Mouse (Mus musculus) midbrain, embryonic 12.5 days (tissue): ENCODE results near the gene Jak2. TPM values are rescaled to one million over a fixed set of nuclear protein-coding genes. Genes with fewer than 3 reads are reported as not detected.

ENCODE experiments used
- ATAC-seq: fragments of 200-750 bp; cut with Nextera tagmentation; 2 replicates; pipeline ENCODE4 v1.8.0; 2017; ENCODE audit warnings: low read depth, moderate TSS enrichment, moderate library complexity; ENCODE audit not compliant: low FRiP score
- H3K27ac ChIP-seq: fragments of 300-500 bp; sonication (generic); replicated peaks from 2 replicates; pipeline ENCODE4 v1.5.1; 2016; ENCODE audit warnings: mild to moderate bottlenecking
- H3K27me3 ChIP-seq: fragments of 300-500 bp; sonication (generic); 2 replicates; pipeline ENCODE4 v1.6.1; 2016; ENCODE audit warnings: mild to moderate bottlenecking
- H3K36me3 ChIP-seq: fragments of 300-500 bp; sonication (generic); 2 replicates; pipeline ENCODE4 v1.6.1; 2016
- H3K4me1 ChIP-seq: fragments of 300-500 bp; sonication (generic); 2 replicates; pipeline ENCODE4 v1.6.1; 2016
- H3K4me2 ChIP-seq: fragments of 300-500 bp; sonication (generic); replicated peaks from 2 replicates; pipeline ENCODE4 v1.6.1; 2016; ENCODE audit warnings: mild to moderate bottlenecking, moderate library complexity
- H3K4me3 ChIP-seq: fragments of 300-500 bp; sonication (generic); 2 replicates; pipeline ENCODE4 v1.5.1; 2016; ENCODE audit warnings: mild to moderate bottlenecking
- H3K9ac ChIP-seq: fragments of 300-500 bp; sonication (generic); replicated peaks from 2 replicates; pipeline ENCODE4 v1.6.1; 2016; ENCODE audit warnings: mild to moderate bottlenecking, moderate library complexity
- H3K9me3 ChIP-seq: fragments of 300-500 bp; sonication (generic); 2 replicates; pipeline ENCODE4 v1.6.1; 2016; ENCODE audit warnings: mild to moderate bottlenecking
- WGBS: fragments of 180-500 bp; shearing (Covaris S2); methylation state at CpG from one replicate; pipeline ENCODE4 v1.1.7; 2016; 5-methylcytosine and 5-hydroxymethylcytosine counted together
- polyA plus RNA-seq: library from polyadenylated mRNA; unstranded; fragments of >200 nt; fragmentation: Nextera tagmentation; extraction: Ambion mirVana; gene quantifications from 2 replicates; pipeline ENCODE4 v1.2.1, GENCODE M21; 2016

Jak2 gene
- polyA plus RNA-seq, 1 experiment from 2014 or later: 16.6 TPM

DNA sequence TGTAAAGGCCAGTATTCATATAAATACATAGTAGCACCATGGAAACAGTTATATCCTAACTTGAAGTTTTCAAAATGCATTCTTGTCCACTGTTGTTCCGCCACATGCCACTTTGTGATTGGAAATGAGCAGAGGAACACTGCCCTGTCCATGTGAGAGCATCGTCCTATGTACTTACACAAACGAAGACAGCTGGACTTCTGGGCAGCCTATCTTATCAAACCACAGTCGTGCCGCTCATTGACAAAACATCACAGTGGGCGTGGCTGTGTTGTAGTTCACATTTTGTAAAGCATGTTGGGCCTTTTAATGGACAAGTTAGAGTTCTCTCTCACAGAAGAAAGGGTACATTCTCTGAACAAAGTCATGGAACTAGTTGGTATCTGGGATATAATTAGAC is 18.9 kb upstream of the Jak2 start:
- Histone ChIP-seq H3K36me3 (no peaks in the 10 kb centered on the region), H3K4me3 (no peak overlapping the region), H3K4me1 (peaks cover 4% of the 10 kb centered on the region; the same call in 1 of the 2 replicates), H3K27ac (no peak overlapping the region), H3K4me2 (no peak overlapping the region), H3K9me3 (no peaks in the 10 kb centered on the region), H3K9ac (no peak overlapping the region), H3K27me3 (no peaks in the 10 kb centered on the region)
- no peak for ATAC-seq
- WGBS: 87% methylated on average over 6 of the region's 6 CpGs

- ATAC-seq: no peak
- Histone ChIP-seq H3K27ac (no peak overlapping the region), H3K4me2 (no peak overlapping the region), H3K4me3 (no peak overlapping the region), H3K36me3 (no peaks in the 10 kb centered on the region), H3K9me3 (no peaks in the 10 kb centered on the region), H3K9ac (no peak overlapping the region), H3K4me1 (peaks cover 4% of the 10 kb centered on the region; the same call in 1 of the 2 replicates), H3K27me3 (no peaks in the 10 kb centered on the region)
- 51% methylated on average over 9 of the region's 9 CpGs for WGBS
These were observed 14.8 kb upstream of the Jak2 start for GRCm38 (mm10) chr19:29236658-29237385.

DNA sequence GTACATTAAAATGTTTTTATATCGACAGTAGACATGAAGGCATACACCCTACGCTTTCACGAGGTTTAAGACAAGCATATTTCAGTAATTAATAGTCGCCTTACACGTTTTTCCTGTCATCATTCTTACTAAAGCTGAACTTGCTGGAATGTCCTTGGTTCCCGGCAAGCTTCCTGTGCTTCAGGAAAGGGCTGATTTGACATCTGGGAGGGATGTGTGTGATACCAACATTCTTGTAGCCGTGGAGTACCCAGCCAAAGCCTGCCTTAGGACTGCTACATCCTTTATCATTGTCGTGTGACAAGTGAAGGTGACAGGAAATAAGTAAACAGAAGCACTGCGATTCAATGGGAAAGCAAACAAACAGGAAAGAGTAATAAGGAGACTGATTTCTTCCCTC is 13.5 kb upstream of the Jak2 start:
- Histone ChIP-seq H3K4me3 (no peak overlapping the region), H3K9me3 (no peaks in the 10 kb centered on the region), H3K9ac (no peak overlapping the region), H3K4me1 (peaks cover 4% of the 10 kb centered on the region; the same call in 1 of the 2 replicates), H3K27me3 (no peaks in the 10 kb centered on the region), H3K4me2 (no peak overlapping the region), H3K27ac (no peak overlapping the region), H3K36me3 (no peaks in the 10 kb centered on the region)
- WGBS: 71% methylated on average over 9 of the region's 9 CpGs
- no peak for ATAC-seq

DNA sequence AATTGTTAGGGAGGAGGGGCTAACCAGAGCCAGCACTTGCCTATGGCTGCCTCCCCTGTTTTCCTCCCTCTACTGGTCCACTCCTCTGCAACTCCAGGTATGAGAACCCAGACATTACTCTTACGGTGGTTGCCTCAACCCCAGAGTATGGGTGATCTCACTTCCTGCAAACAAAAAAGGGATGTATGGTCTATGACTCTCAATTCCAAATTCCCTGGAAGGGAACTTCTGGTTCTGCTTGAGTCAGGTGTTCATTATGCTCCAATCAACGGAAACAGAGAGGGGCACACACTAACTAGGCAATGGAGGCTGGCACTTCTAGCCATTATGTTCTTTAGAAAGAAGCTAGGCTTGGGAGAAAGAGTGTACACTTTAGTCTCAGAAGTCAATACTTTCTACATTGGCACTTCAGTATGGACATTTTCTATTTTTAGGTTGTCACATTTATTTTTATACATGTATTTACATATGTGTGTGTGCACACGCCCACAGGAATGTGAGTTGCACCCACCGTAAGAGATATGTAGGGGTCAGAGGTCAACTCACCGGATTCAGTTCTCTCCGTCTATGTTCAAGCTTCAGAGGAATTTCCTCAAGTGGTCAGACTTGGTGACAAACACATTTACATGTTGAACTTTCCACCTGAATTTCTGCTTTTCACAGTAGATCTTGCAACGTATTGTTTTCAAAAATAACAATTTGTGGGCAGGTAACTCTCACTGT is 12.0 kb upstream of the Jak2 start:
- H3K9ac ChIP-seq: no peak overlapping the region
- ATAC-seq: no peak
- H3K4me1 ChIP-seq: peaks cover 4% of the 10 kb centered on the region; the same call in 1 of the 2 replicates
- no peaks in the 10 kb centered on the region for H3K9me3 ChIP-seq
- no peaks in the 10 kb centered on the region for H3K36me3 ChIP-seq
- no peak overlapping the region for H3K27ac ChIP-seq
- 92% methylated on average over 7 of the region's 7 CpGs for WGBS
- H3K4me3 ChIP-seq: no peak overlapping the region
- H3K4me2 ChIP-seq: no peak overlapping the region
- no peaks in the 10 kb centered on the region for H3K27me3 ChIP-seq

DNA sequence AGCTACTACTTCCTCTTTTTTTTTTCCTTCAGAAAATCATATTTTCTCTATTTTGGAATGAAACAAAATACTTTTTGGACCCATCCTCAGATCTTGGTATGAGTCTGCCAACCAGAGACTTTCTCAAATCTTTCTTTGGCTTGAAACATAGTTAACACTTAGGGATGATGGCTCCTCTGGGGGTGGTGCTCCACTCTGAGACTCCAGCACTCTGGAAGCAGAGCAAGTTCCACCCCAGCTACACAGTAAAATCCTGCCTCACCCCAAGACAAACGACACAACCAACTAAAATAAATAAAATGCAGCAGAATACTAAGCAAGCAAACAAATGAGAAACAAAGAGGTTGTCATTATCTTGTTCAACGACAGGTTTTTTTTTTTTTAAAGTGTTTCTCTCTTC is 11.0 kb upstream of the Jak2 start:
- ATAC-seq: no peak
- no peak overlapping the region for H3K27ac ChIP-seq
- H3K4me2 ChIP-seq: no peak overlapping the region
- no peak overlapping the region for H3K4me3 ChIP-seq
- no peaks in the 10 kb centered on the region for H3K9me3 ChIP-seq
- no peaks in the 10 kb centered on the region for H3K36me3 ChIP-seq
- H3K9ac ChIP-seq: no peak overlapping the region
- H3K4me1 ChIP-seq: peaks cover 4% of the 10 kb centered on the region; the same call in 1 of the 2 replicates
- no peaks in the 10 kb centered on the region for H3K27me3 ChIP-seq
- WGBS: 75% methylated on average over 2 of the region's 2 CpGs

DNA sequence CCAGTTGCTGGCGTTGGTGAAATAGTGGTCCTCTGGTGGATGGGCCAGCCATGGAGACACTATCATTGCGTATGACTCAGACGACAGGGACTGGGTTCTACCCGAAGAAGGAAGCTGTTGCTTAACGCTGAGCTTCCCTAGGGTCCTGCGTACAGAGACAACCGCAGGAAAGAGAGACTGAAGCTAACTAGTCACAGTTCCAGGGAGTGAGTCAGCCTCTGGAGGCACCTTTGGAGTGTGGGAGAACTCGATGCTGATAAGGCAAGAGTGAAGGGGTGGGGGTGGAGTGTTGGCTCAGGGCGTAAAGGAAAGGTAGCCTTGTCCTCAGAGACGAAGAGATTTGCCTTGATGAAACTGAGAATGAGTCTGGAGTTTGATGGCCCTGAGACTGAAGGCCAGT is 10.0 kb upstream of the Jak2 start:
- Histone ChIP-seq H3K27ac (no peak overlapping the region), H3K36me3 (no peaks in the 10 kb centered on the region), H3K9me3 (no peaks in the 10 kb centered on the region), H3K27me3 (no peaks in the 10 kb centered on the region), H3K9ac (no peak overlapping the region), H3K4me2 (no peak overlapping the region), H3K4me1 (peaks cover 4% of the 10 kb centered on the region; the same call in 1 of the 2 replicates), H3K4me3 (no peak overlapping the region)
- 78% methylated on average over 10 of the region's 10 CpGs for WGBS
- ATAC-seq: no peak

DNA sequence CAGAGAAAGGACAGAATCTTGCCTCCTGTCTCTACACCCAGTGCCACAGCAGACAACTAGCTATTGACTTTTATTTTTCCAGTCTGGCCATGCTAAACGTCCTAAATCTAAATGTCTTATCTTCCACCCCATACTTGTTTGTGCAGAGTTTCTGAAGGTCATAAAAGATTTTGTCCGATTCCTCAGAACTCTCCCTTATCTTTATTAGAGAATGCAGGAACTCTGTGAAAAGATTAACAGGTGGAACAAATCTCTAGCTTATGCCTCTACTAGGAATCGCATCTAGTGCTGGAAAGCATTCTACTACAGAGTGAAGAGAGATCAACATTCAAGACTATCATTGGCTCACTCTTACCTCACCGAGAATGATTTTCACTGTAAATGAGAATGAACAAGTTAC is 1.7 kb upstream of the Jak2 start:
- no peaks in the 10 kb centered on the region for H3K36me3 ChIP-seq
- H3K4me3 ChIP-seq: peak overlapping the region; percentile 60
- peak overlapping the region; percentile 71 for H3K4me2 ChIP-seq
- H3K27me3 ChIP-seq: no peaks in the 10 kb centered on the region
- no peaks in the 10 kb centered on the region for H3K9me3 ChIP-seq
- H3K27ac ChIP-seq: no peak overlapping the region
- peak overlapping the region; percentile 85 for H3K9ac ChIP-seq
- ATAC-seq: no peak
- peaks cover 32% of the 10 kb centered on the region for H3K4me1 ChIP-seq
- 65% methylated on average over 4 of the region's 4 CpGs for WGBS

- H3K4me1 ChIP-seq: peaks cover 42% of the 10 kb centered on the region
- H3K4me2 ChIP-seq: peak overlapping the region; percentile 71
- 1% methylated on average over 35 of the region's 44 CpGs for WGBS
- H3K9me3 ChIP-seq: no peaks in the 10 kb centered on the region
- ATAC-seq: peak; percentile 77
- H3K27me3 ChIP-seq: no peaks in the 10 kb centered on the region
- peak overlapping the region; percentile 97 for H3K27ac ChIP-seq
- H3K9ac ChIP-seq: peak overlapping the region; percentile 85
- no peaks in the 10 kb centered on the region for H3K36me3 ChIP-seq
- peak overlapping the region; percentile 60 for H3K4me3 ChIP-seq
These were observed 552 bp downstream of the Jak2 start for GRCm38 (mm10) chr19:29251958-29252801.

DNA sequence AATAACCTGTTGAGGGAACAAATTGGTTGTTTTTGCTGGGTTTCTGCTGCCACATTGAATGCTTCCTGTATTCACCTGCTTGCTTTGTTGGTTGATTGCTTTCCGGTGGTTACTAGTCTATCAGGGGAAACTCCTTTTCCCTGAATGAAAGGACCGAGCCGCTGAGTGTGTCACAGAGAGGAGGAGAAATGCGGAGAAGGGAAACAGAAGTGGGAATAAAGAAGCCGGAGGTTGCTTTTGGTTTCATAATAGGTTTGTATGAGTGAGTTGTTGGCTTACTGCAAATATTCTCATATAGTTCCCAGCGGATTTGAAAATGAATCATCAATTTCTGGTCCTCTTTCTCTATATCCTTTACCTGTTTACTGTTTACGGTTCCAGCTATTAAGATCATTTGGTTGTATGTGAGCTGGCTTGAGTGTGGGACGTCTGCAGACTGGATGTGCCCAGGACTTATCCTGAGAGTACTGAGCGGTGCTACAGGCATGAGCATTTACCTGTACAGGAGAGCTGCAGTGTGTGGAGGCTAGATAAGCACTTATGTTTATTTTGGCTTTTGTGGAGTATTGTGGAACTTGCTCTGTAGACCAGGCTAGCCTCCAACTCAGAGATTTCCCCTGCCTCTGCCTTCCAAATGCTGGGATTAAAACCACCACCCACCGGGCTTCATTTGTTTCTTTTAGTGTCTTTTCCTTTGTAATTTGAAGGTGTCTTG is 1.4 kb downstream of the Jak2 start:
- H3K36me3 ChIP-seq: no peaks in the 10 kb centered on the region
- H3K9ac ChIP-seq: peak overlapping the region; percentile 85
- H3K4me1 ChIP-seq: peaks cover 42% of the 10 kb centered on the region
- ATAC-seq: no peak
- 33% methylated on average over 10 of the region's 10 CpGs for WGBS
- H3K27ac ChIP-seq: peak overlapping the region; percentile 97; the same call in 1 of the 2 replicates
- no peaks in the 10 kb centered on the region for H3K9me3 ChIP-seq
- peak overlapping the region; percentile 60 for H3K4me3 ChIP-seq
- peak overlapping the region; percentile 71 for H3K4me2 ChIP-seq
- H3K27me3 ChIP-seq: no peaks in the 10 kb centered on the region

DNA sequence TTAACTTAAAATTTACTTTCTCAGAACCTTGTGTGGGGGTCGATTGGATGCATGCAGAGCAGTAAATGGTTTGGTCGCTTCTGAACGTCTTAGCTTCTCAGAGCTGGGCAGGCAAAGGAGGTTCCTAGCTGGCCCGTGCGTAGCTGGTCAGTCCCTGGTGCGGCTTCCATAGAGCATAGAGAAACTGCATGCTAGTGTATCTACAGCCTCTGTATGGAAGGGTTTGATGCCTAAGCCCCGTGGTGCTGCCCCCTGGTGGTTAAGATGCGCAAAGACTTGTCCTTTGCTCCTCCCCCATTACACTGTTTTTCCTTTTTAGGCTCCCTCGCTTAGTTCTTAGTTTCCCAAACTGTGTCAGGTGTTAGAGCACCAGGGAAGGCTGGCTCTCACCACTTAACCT is 2.1 kb downstream of the Jak2 start:
- 3% methylated on average over 9 of the region's 9 CpGs for WGBS
- peak overlapping the region; percentile 60 for H3K4me3 ChIP-seq
- H3K27ac ChIP-seq: peak overlapping the region; percentile 58
- ATAC-seq: peak; percentile 38
- no peaks in the 10 kb centered on the region for H3K27me3 ChIP-seq
- no peak overlapping the region for H3K9ac ChIP-seq
- H3K9me3 ChIP-seq: no peaks in the 10 kb centered on the region
- peaks cover 42% of the 10 kb centered on the region for H3K4me1 ChIP-seq
- peak overlapping the region; percentile 71 for H3K4me2 ChIP-seq
- no peaks in the 10 kb centered on the region for H3K36me3 ChIP-seq

DNA sequence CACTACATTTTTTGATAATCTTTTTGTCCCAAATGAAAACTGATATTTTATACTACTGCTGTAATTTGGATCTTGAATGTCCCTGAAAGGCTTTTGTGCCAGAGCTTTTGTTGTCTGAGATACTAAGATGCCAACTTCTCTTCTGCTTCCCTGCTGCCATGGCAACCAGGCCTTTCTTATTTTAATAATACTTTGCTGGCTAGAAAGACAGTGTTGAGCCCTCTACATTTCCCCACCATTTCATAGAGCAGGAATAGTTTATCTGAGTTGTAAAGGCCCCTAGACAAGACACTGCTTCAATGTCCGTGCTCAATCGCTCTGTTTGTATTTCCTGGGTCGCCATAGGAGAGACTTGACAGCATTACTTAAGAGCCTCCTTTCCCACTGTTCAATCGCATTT is 3.0 kb downstream of the Jak2 start:
- Histone ChIP-seq H3K4me1 (peaks cover 41% of the 10 kb centered on the region), H3K27me3 (no peaks in the 10 kb centered on the region), H3K27ac (peak overlapping the region; percentile 58), H3K9ac (no peak overlapping the region), H3K4me3 (0 out of 2 replicates have a peak overlapping the region, but pooled peaks have one; percentile 10), H3K36me3 (no peaks in the 10 kb centered on the region), H3K4me2 (peak overlapping the region; percentile 71), H3K9me3 (no peaks in the 10 kb centered on the region)
- ATAC-seq: no peak
- 4% methylated on average over 4 of the region's 4 CpGs for WGBS
